Mouse (Mus musculus) liver, postnatal 0 days (tissue): ENCODE data around the gene Uso1. TPM values are rescaled to one million over a fixed set of nuclear protein-coding genes. Genes with fewer than 3 reads are reported as not detected.

Experiments
- ATAC-seq: fragments of 200-750 bp; cut with Nextera tagmentation; 2 replicates; pipeline ENCODE4 v1.8.0; 2017; ENCODE audit warnings: mild to moderate bottlenecking, moderate library complexity
- DNase-seq: peaks from one replicate; pipeline ENCODE4 v3.0.0-alpha.2; 2016
- H3K27ac ChIP-seq: fragments of 300-500 bp; sonication (generic); 2 replicates; pipeline ENCODE4 v1.5.1; 2014; ENCODE audit warnings: antibody characterized with exemption, moderate library complexity, mild to moderate bottlenecking, low read depth
- H3K27me3 ChIP-seq: fragments of 300-500 bp; sonication (generic); 2 replicates; pipeline ENCODE4 v1.6.1; 2014; ENCODE audit warnings: low read length, control low read depth, mixed read lengths; ENCODE audit not compliant: insufficient read depth
- H3K36me3 ChIP-seq: fragments of 300-500 bp; sonication (generic); replicated peaks from 2 replicates; pipeline ENCODE4 v1.6.1; 2014; ENCODE audit warnings: mild to moderate bottlenecking, control low read depth, low read length, moderate library complexity, mixed read lengths; ENCODE audit not compliant: insufficient read depth
- H3K4me1 ChIP-seq: fragments of 300-500 bp; sonication (generic); 2 replicates; pipeline ENCODE4 v1.6.1; 2014; ENCODE audit warnings: antibody characterized with exemption, mild to moderate bottlenecking, control low read depth; ENCODE audit not compliant: insufficient read depth
- H3K4me2 ChIP-seq: fragments of 300-500 bp; sonication (generic); 2 replicates; pipeline ENCODE4 v1.6.1; 2014; ENCODE audit warnings: low read depth, mild to moderate bottlenecking, low read length, moderate library complexity, mixed read lengths
- H3K4me3 ChIP-seq: fragments of 300-500 bp; sonication (generic); 2 replicates; pipeline ENCODE4 v1.5.1; 2014; ENCODE audit warnings: low read depth, low read length
- H3K9ac ChIP-seq: fragments of 300-500 bp; sonication (generic); replicated peaks from 2 replicates; pipeline ENCODE4 v1.6.1; 2014; ENCODE audit warnings: mild to moderate bottlenecking, moderate library complexity
- H3K9me3 ChIP-seq: fragments of 300-500 bp; sonication (generic); 2 replicates; pipeline ENCODE4 v1.6.1; 2016; ENCODE audit warnings: mild to moderate bottlenecking, control low read depth, low read length, mixed read lengths
- CTCF ChIP-seq: sonication (generic); IDR thresholded peaks from 2 replicates; pipeline ENCODE4 v1.5.1; 2016; ENCODE audit warnings: antibody characterized with exemption, low read depth
- EP300 ChIP-seq: IDR thresholded peaks from 2 replicates; pipeline ENCODE4 v1.6.1; 2016; ENCODE audit warnings: antibody characterized with exemption, low read depth, mild to moderate bottlenecking
- WGBS: fragments of 180-500 bp; shearing (Covaris S2); extraction: QIAGEN DNeasy Blood & Tissue Kit; methylation state at CpG from one replicate; pipeline ENCODE4 v1.1.7; 2014; ENCODE audit not compliant: insufficient replicate concordance; 5-methylcytosine and 5-hydroxymethylcytosine counted together
- polyA plus RNA-seq: library from polyadenylated mRNA; unstranded; fragments of >200 nt; fragmentation: Nextera tagmentation; extraction: Ambion mirVana; gene quantifications from 2 replicates; pipeline ENCODE4 v1.2.1, GENCODE M21; 2015

The Uso1 gene
- polyA plus RNA-seq, 1 experiment from 2014 or later = 22.2 TPM

DNA sequence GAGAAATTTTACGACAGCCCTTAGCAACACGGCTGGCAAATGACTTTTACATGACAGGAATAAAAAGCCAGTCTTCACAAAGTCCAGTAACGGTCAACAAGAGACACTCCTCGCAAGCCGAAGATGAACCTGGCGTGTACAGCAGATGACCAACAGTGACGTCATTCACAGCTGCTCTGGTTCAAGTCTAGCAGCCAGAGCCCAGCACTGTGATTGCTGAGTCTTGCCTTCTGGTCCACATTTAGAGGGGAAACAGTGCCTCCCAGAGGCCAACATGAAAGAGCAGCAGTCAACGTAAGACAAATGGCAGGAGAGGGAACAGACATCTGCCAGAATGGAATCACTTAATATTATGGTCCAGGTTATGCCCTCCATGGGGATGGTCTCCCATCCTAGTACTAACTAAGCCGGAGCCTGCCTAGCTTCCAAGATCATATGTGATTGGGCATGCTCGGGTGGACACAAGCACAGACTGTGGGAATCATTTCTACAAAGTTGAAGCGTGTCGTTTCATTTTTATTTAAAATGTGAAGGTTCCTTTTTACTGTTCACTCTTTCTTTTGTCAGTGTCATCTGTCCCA lies 19.8 kb upstream of the Uso1 start:
- 60% methylated on average over 12 of the region's 12 CpGs for WGBS
- H3K27me3 ChIP-seq = no peaks in the 10 kb centered on the region; the same call in 1 of the 2 replicates
- TF ChIP-seq CTCF (peak; percentile 93), EP300 (no peak)
- 0 out of 2 replicates have a peak, but pooled peaks cover 3% of the 10 kb centered on the region for H3K4me1 ChIP-seq
- ATAC-seq (peak; percentile 85), DNase-seq (peak; percentile 73)
- H3K9me3 ChIP-seq = no peaks in the 10 kb centered on the region
- H3K9ac ChIP-seq = no peak overlapping the region
- H3K4me3 ChIP-seq = no peak overlapping the region
- H3K36me3 ChIP-seq = no peaks in the 10 kb centered on the region
- no peak overlapping the region for H3K4me2 ChIP-seq
- no peak overlapping the region for H3K27ac ChIP-seq

DNA sequence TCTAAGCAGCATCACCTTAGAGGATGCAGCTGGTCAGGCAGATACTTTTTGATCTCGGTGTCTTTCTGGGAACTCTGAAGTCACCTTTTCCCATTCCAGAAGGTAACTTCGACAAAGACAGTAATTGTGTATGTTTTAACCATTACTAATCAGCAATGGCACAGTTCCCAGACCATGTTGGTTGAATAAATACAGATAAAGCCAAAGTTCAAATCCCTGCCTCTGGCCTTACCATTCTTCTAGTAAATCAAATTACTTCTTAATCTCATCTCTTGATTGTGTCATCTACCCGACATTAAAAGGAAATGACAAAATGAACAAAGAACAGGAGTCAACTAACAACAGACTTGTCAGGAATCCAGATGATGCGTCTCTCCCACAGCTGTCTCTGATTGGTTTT lies 16.1 kb upstream of the Uso1 start:
- peaks cover 5% of the 10 kb centered on the region for H3K4me1 ChIP-seq
- H3K9me3 ChIP-seq = no peaks in the 10 kb centered on the region
- ATAC-seq = peak; percentile 35
- no peak for TF ChIP-seq EP300
- TF ChIP-seq CTCF = no peak
- no peak overlapping the region for H3K4me2 ChIP-seq
- DNase-seq = no peak
- no peaks in the 10 kb centered on the region for H3K36me3 ChIP-seq
- no peak overlapping the region for H3K27ac ChIP-seq
- H3K27me3 ChIP-seq = no peaks in the 10 kb centered on the region
- 66% methylated on average over 4 of the region's 4 CpGs for WGBS
- no peak overlapping the region for H3K4me3 ChIP-seq
- no peak overlapping the region for H3K9ac ChIP-seq

DNA sequence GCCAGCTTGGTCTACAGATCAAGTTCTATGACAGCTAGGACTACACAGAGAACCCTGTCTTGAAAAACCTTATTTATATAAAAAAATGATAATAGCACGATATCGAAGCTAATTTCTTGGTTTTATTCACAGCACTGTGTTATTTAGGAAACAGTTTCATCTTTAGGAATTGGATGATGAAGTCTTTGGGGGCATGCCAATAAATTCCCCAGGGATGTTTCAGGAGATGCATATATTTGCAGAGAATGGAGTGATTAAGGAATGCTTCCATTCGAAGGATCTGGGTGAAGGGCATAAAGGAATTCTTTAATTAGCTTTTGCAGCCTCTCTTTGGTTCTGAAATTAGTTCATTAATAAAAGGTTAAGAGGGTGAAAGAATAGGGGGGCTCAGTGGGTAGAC lies 12.3 kb upstream of the Uso1 start:
- Histone ChIP-seq H3K9ac (no peak overlapping the region), H3K36me3 (no peaks in the 10 kb centered on the region), H3K4me2 (no peak overlapping the region), H3K4me1 (peaks cover 14% of the 10 kb centered on the region), H3K9me3 (no peaks in the 10 kb centered on the region), H3K27ac (no peak overlapping the region), H3K27me3 (no peaks in the 10 kb centered on the region), H3K4me3 (no peak overlapping the region)
- ATAC-seq (no peak), DNase-seq (no peak)
- TF ChIP-seq EP300 (no peak), CTCF (no peak)
- WGBS = 86% methylated on average over 3 of the region's 3 CpGs

GRCm38 (mm10) chr5:92127141-92127625 lies 10.6 kb upstream of the Uso1 start:
- ATAC-seq (peak; percentile 77), DNase-seq (peak; percentile 55)
- H3K9ac ChIP-seq = peak overlapping the region; percentile 63

DNA sequence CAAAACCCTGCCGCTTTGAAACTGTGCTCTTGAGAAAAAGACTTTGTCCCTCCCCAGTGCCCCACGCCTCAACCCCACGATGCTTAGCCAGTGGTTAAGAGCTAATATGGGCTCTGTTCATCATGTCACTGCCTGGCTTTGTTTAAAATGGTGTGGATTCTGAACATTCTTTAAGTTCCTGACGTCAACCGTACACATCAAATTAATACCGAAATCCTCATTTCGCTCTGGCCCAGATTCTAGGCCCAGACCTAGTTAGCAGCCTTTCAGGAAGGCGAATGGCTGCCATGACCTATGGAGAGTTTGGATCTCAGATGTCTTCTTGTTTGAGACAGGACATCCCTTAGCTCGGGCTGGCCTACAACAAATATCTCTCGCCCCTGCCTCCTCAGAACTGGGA lies 10.0 kb upstream of the Uso1 start:
- Histone ChIP-seq H3K9ac (peak overlapping the region; percentile 63), H3K9me3 (peaks cover 2% of the 10 kb centered on the region; the same call in 1 of the 2 replicates), H3K4me1 (peaks cover 14% of the 10 kb centered on the region), H3K4me3 (peak overlapping the region; percentile 51), H3K27ac (peak overlapping the region; percentile 81), H3K36me3 (peaks cover 4% of the 10 kb centered on the region; the same call in 1 of the 2 replicates), H3K4me2 (peak overlapping the region; percentile 66), H3K27me3 (no peaks in the 10 kb centered on the region)
- TF ChIP-seq EP300 (no peak), CTCF (no peak)
- no peak for ATAC-seq
- WGBS = 81% methylated on average over 10 of the region's 10 CpGs
- DNase-seq = no peak

More at GRCm38 (mm10) chr5:92127141-92127625, 10.6 kb upstream of the Uso1 start:
- Histone ChIP-seq H3K36me3 (peaks cover 4% of the 10 kb centered on the region; the same call in 1 of the 2 replicates), H3K4me1 (peaks cover 14% of the 10 kb centered on the region), H3K27me3 (no peaks in the 10 kb centered on the region), H3K4me3 (peak overlapping the region; percentile 51), H3K9me3 (peaks cover 2% of the 10 kb centered on the region; the same call in 1 of the 2 replicates), H3K4me2 (peak overlapping the region; percentile 66), H3K27ac (peak overlapping the region; percentile 81)
- WGBS = 38% methylated on average over 9 of the region's 9 CpGs
- TF ChIP-seq CTCF = no peak
- TF ChIP-seq EP300 = peak; percentile 29; the same call in 1 of the 2 replicates

GRCm38 (mm10) chr5:92128570-92128969 lies 9.2 kb upstream of the Uso1 start:
- WGBS = 25% methylated on average over 8 of the region's 8 CpGs
- peak overlapping the region; percentile 51 for H3K4me3 ChIP-seq
- DNase-seq = peak; percentile 90
- peaks cover 20% of the 10 kb centered on the region for H3K4me1 ChIP-seq
- H3K27ac ChIP-seq = peak overlapping the region; percentile 81
- H3K36me3 ChIP-seq = peaks cover 4% of the 10 kb centered on the region; the same call in 1 of the 2 replicates
- peak; percentile 94 for ATAC-seq
- H3K9me3 ChIP-seq = peaks cover 2% of the 10 kb centered on the region; the same call in 1 of the 2 replicates
- peak overlapping the region; percentile 63; the same call in 1 of the 2 replicates for H3K9ac ChIP-seq
- no peaks in the 10 kb centered on the region for H3K27me3 ChIP-seq
- TF ChIP-seq EP300 = no peak
- no peak for TF ChIP-seq CTCF
- H3K4me2 ChIP-seq = peak overlapping the region; percentile 66
